Mouse (Mus musculus): ENCODE data around the gene Polq. TPM values are rescaled to one million over a fixed set of nuclear protein-coding genes. Genes with fewer than 3 reads are reported as not detected.
A peak's percentile ranks its signal among the peaks of the same experiment; 100 is the strongest.

The Polq gene
- polyA plus RNA-seq (2012; ENCODE audit: insufficient read depth, insufficient read length, missing spikeins): not detected in 2 replicates

DNA sequence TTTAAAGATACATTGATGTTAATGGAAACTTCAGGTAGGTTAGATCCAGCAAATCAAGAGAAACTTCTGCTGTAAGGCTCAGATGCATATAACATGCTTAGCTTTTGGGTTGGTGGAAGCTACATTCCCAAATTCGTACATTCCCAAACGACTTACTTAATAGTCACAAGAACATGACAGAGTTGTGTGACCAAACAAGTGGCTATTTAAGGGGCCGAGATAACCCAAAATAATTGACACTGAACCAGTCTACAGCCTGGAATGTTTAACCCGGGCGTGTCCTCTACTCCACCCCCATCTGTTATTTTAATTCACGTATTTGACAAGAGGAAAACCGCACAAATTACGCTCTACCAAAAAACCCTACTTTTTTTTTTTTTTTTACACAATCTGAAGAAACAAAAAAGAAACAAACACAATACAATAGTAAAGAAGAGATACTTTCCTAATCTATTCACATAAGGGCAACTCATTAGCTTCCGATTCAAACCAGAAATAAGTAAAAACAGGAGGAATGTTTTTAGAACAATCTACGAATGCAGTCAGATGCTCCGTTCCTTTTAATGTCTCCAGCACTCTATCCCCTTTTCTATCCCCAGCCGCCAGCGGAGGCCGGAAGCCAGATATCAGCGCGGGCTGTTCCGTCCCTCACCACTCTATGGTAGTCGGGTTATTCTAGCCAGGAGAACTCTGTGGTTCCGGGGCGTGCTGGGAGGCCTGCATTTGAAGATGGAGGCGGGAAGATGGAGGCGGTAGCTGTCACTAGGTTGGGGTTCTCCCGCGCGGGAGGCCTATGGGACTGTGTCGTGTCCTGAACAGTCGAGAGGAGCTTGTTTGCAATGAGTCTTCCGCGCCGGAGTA is at the start of gene Polq:
Polq (plus strand) TSS at position 726 of the 861 bp plus-strand sequence.
- Histone ChIP-seq H3K27ac (replicated peaks; ENCODE audit: low read depth, low read length) (no peak within 1 kb of the TSS; the same call in 1 of the 2 replicates), H3K4me1 (ENCODE audit: control insufficient read depth, insufficient read depth, insufficient read length, low read length) (no peaks in the 10 kb centered on the region; the same call in 1 of the 2 replicates), H3K4me3 (ENCODE audit: insufficient read depth, low read depth, low read length) (peak within 1 kb of the TSS; percentile 72)

DNA sequence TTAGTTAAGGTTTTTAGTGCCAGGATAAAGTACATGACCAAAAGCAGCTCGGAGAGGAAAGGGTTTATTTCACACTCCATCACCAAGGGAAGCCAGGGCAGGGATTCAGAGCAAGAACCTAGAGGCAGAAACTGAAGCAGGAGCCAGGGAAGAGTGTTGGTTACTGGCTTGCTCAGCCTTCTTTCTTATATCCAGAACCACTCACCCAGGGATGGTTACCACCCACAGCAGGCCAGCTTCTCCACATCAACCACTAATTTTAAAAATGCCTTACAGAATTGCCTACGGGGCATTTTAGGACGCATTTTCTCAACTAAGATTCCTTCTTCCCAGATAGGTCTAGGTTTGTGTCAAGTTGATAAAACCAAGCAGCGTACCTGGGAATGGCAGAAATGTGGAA is 48.2 kb upstream of the Polq start:
- no peak overlapping the region for H3K4me3 ChIP-seq (ENCODE audit: insufficient read depth, low read depth, low read length)
- no peaks in the 10 kb centered on the region for H3K4me1 ChIP-seq (ENCODE audit: control insufficient read depth, insufficient read depth, insufficient read length, low read length)
- H3K27ac ChIP-seq (replicated peaks; ENCODE audit: low read depth, low read length): no peak overlapping the region

DNA sequence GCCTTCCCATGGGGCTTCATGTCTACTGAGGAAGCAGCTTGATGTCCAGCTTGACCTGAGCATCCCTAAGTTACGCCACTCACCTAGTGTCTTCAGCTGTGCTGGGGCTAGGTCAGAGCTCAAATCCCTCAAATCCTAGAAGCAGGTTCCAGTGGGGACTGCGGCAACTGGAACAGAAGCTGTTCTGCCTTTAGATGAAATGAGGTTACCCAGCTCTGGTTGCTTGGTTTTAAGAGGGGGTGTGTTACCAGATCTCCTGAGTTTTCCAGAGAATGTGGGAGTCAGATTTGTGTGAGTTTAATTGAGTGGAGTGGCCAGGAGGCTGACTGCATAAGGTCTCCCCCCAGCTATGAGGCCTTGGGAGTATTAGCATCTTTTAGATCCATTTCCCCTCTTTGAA is 32.5 kb upstream of the Polq start:
- Histone ChIP-seq H3K4me1 (ENCODE audit: control insufficient read depth, insufficient read depth, insufficient read length, low read length) (no peaks in the 10 kb centered on the region), H3K27ac (replicated peaks; ENCODE audit: low read depth, low read length) (no peak overlapping the region), H3K4me3 (ENCODE audit: insufficient read depth, low read depth, low read length) (no peak overlapping the region)

DNA sequence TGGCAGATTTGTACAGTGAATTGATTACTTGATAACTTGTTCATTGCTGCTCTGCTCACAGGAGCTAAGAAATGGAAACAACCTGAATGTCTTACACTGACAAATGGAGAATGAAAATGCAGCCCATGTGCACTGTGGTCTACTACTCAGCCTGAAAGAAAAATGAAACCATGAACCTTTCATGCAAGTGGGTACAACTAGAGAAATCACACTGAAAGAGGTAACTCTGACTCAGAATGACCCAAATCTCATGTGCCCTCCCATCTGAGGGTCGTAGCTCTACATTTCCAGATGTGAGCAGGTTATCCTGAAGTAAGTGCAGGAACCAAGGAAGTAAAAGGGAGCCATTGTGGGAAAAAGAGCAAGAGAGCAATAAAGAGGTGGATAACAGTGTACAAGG is 27.8 kb upstream of the Polq start:
- no peak overlapping the region for H3K4me3 ChIP-seq (ENCODE audit: insufficient read depth, low read depth, low read length)
- no peak overlapping the region for H3K27ac ChIP-seq (replicated peaks; ENCODE audit: low read depth, low read length)
- no peaks in the 10 kb centered on the region for H3K4me1 ChIP-seq (ENCODE audit: control insufficient read depth, insufficient read depth, insufficient read length, low read length)

DNA sequence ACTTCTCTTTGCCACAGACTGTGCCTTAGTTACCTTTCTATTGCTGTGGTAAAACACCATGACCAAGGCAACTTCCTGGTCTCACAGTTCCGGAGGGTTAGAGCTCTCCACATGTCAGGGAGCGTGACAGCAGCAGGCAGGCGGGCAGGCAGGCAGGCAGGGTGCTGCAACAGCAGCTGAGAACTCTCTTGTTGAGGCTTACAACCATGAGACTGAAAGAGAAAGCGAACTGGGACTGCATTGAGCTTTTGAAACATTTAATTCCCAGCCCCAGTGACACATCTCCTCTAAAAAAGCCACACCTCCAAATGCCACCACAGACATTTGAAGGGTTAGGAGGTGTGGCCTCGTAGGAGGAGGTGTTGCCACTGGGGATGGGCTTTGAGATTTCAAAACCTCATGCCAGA is 25.9 kb upstream of the Polq start:
- H3K4me3 ChIP-seq (ENCODE audit: insufficient read depth, low read depth, low read length): no peak overlapping the region
- no peak overlapping the region for H3K27ac ChIP-seq (replicated peaks; ENCODE audit: low read depth, low read length)
- no peaks in the 10 kb centered on the region for H3K4me1 ChIP-seq (ENCODE audit: control insufficient read depth, insufficient read depth, insufficient read length, low read length)

DNA sequence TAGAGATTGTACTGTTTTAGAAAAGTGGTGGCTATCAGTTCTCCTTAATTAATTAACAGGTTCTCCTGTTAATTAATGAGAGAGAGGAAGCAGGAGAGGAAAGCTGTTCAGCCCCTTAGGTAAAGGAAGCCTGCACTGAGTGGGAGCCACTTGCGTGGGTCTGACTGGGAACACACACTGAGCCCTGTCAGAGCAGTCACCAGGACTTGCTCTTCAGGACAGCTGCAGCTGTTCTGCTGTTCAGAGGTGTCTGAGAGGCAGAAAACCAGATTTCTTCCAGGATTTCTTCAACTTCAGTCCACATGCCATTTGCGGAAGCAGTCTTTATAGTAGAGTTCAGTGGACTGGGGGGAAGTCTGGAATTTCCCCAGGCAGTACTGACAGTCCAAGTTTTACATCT is 24.2 kb upstream of the Polq start:
- no peaks in the 10 kb centered on the region for H3K4me1 ChIP-seq (ENCODE audit: control insufficient read depth, insufficient read depth, insufficient read length, low read length)
- no peak overlapping the region for H3K27ac ChIP-seq (replicated peaks; ENCODE audit: low read depth, low read length)
- no peak overlapping the region for H3K4me3 ChIP-seq (ENCODE audit: insufficient read depth, low read depth, low read length)

DNA sequence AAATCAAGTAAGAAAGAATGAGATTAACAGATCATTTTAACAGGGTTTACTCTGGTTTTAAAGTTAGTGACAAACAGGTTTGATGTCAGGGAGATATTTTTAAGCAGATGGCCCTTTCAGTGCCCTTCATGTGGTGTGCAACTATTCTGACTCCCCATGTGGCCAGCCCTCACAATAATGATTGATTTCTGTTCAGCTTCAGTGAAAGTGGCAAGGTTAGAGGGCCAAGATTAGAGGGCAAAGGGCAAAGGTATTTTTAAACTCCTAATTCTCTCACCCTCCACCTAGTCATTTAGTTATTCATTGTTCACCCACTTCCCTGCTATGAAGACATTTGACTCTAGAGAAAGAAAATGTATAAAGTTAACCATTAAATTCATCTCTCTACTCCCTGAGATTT is 23.5 kb upstream of the Polq start:
- H3K4me1 ChIP-seq (ENCODE audit: control insufficient read depth, insufficient read depth, insufficient read length, low read length): no peaks in the 10 kb centered on the region
- no peak overlapping the region for H3K4me3 ChIP-seq (ENCODE audit: insufficient read depth, low read depth, low read length)
- no peak overlapping the region for H3K27ac ChIP-seq (replicated peaks; ENCODE audit: low read depth, low read length)

DNA sequence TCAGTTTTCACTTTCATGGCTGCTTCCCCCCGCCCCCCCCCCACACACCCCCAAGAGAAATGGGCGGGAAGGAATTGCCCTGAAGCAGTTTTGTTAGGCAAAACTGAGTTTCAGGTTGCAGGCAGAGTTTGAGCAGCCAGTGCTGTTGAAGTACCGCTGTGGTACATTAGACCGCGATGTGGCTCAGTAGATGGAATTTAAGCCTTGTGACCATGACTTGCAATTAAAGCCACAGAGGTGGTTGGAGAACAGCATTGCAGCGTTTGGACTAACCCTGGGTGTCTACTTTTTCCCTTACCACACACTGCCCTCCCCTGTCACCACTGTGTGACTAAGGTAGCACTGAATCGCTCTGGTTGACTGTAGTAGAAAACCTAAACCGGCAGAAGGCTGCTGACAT is 22.1 kb upstream of the Polq start:
- Histone ChIP-seq H3K4me3 (ENCODE audit: insufficient read depth, low read depth, low read length) (peak overlapping the region; percentile 21; the same call in 1 of the 2 replicates), H3K27ac (replicated peaks; ENCODE audit: low read depth, low read length) (no peak overlapping the region)

DNA sequence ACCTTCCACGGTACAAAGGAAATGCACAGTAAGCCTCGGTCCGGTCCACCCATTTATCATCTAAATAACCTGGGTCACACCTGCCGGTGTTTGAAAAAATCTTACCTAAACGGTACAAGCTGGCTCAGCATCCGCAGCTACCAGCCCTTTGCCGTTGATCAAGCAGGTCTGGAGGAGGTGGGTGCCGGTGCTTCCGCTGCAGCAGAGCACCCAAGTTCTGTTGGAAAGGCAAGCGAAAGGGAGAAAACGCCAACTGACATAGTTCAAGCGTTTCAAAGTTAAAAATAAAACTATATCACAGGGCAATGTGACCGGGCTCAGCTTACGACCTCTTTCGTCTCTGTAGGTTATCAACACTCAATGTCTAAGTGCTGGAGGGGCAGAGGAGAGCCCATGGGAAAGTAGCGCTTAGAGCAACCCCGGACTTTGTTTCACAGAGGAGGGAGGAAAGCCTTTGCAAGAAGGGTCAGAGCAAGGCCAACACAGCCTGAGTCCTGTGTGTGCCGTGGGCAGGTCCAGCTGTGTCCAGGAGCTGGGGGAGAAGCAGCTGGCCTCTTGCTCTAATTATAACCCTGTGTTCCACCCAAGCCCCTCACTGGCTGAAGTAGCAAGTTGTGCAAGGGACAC is 21.5 kb upstream of the Polq start, which contains the start of gene Fbxo40:
Fbxo40 (minus strand) TSS at position 469 of the 627 bp plus-strand sequence.
- Histone ChIP-seq H3K27ac (replicated peaks; ENCODE audit: low read depth, low read length) (no peak within 1 kb of the TSS), H3K4me1 (ENCODE audit: control insufficient read depth, insufficient read depth, insufficient read length, low read length) (no peaks in the 10 kb centered on the region), H3K4me3 (ENCODE audit: insufficient read depth, low read depth, low read length) (peak within 1 kb of the TSS; percentile 21; the same call in 1 of the 2 replicates)

More for the DNA sequence above, 22.1 kb upstream of the Polq start:
- no peaks in the 10 kb centered on the region for H3K4me1 ChIP-seq (ENCODE audit: control insufficient read depth, insufficient read depth, insufficient read length, low read length)

DNA sequence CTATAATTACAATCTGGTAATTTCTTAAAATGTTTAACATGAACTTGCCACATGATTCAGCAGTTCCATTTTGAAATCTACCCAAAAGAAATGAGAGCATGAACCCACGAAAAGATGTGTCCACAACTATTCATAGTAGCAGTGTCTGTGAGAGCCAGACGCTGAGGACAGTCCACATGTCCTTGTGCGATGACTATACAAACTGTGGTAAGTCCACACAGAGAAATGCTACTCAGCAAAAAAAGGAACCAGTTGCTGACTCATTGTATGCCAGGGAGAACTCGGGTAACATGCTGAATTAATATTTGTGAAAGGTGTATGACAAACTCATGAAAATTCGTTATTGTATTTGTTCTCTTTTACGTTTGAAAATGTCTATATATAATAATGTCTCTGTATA is 13.9 kb upstream of the Polq start:
- Histone ChIP-seq H3K27ac (replicated peaks; ENCODE audit: low read depth, low read length) (no peak overlapping the region), H3K4me1 (ENCODE audit: control insufficient read depth, insufficient read depth, insufficient read length, low read length) (no peaks in the 10 kb centered on the region), H3K4me3 (ENCODE audit: insufficient read depth, low read depth, low read length) (no peak overlapping the region)

DNA sequence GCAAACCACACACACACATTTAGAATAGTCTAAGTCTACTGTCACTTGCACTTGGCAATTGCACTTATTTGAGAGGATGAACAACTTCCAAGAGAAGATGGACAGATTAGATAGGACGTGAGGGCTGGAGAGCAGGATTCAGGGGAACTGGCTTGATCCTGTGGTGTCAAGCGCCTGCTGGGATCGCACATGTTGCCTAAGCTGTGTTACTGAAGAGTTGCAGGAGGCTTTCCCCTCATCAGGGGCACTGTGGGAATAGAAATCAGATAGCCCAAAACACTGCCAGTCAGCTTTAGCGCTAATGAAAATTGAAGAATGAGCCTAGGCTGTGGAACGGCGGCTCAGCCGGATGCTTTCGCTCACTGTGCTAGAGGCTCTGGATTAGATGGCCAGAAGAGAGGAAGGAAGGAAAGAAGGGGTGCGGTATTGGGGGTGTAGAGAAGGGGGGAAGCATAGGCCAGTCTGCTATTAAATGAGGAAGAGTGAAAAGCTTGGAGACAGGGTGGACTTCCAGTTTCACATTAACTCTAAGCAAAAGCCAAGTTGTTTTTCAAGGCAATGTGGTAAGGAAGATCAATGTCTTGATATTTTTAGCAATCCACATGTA is 12.1 kb upstream of the Polq start:
- Histone ChIP-seq H3K4me3 (ENCODE audit: insufficient read depth, low read depth, low read length) (no peak overlapping the region), H3K4me1 (ENCODE audit: control insufficient read depth, insufficient read depth, insufficient read length, low read length) (no peaks in the 10 kb centered on the region), H3K27ac (replicated peaks; ENCODE audit: low read depth, low read length) (no peak overlapping the region)

DNA sequence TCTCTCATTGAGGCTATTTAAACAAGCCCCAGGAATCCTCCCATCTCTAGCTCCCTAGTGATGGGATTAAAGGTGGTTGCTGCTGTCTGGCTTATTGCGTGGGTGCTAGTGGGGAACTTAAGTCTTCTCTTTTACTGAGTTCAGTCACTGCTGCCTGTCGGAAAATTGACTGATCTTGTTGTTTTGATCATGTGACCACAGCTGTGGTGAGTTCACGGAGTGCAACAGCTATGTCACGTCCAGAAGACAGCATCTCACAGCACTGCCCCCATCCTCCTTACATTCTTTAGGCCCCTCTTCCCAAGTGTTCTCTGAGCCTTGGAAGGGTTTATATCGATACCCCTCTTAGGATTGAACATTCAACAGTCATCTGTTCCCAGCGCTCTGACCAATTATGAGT is 2.3 kb upstream of the Polq start:
- no peak overlapping the region for H3K4me3 ChIP-seq (ENCODE audit: insufficient read depth, low read depth, low read length)
- H3K4me1 ChIP-seq (ENCODE audit: control insufficient read depth, insufficient read depth, insufficient read length, low read length): no peaks in the 10 kb centered on the region; the same call in 1 of the 2 replicates
- H3K27ac ChIP-seq (replicated peaks; ENCODE audit: low read depth, low read length): no peak overlapping the region

DNA sequence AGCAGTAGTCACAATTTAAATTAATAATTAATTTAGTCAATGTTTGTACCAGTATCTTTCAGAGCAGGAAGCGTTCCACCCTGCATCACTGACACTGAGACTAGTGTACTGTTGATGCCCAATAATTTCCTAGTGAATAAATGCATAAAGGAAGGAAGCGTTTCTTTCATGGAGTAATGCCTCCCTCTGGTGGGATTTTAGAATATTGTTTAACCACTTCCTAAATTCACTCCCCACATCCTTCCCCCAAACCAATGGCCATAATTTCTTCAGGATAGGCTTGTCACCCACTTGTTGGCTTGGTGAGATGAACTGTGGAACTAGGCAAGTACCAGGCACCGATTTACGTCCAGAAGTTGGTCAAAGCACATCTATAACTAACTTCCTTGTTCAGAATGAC is 1.2 kb upstream of the Polq start:
- Histone ChIP-seq H3K4me1 (ENCODE audit: control insufficient read depth, insufficient read depth, insufficient read length, low read length) (no peaks in the 10 kb centered on the region; the same call in 1 of the 2 replicates), H3K4me3 (ENCODE audit: insufficient read depth, low read depth, low read length) (no peak overlapping the region), H3K27ac (replicated peaks; ENCODE audit: low read depth, low read length) (no peak overlapping the region)

DNA sequence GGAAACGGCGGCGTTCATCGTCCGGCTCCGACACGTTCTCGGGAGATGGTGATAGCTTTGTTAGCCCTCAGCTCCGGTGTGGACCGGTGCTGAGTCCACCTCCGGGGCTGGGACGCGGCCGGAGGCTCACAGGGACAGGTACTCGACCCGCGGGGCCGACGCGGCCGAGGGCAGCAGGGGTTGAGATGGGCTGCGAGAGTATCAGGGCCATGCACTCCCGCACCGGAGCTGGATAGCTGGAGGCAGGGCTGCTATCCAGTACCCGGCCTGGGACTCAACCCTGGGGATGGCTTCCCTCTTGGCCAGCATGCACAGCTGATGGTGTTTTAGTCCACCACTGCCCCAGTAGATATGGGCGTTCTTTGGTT is 320 bp downstream of the Polq start:
- H3K4me3 ChIP-seq (ENCODE audit: insufficient read depth, low read depth, low read length): peak overlapping the region; percentile 72
- H3K4me1 ChIP-seq (ENCODE audit: control insufficient read depth, insufficient read depth, insufficient read length, low read length): no peaks in the 10 kb centered on the region; the same call in 1 of the 2 replicates
- H3K27ac ChIP-seq (replicated peaks; ENCODE audit: low read depth, low read length): no peak overlapping the region

DNA sequence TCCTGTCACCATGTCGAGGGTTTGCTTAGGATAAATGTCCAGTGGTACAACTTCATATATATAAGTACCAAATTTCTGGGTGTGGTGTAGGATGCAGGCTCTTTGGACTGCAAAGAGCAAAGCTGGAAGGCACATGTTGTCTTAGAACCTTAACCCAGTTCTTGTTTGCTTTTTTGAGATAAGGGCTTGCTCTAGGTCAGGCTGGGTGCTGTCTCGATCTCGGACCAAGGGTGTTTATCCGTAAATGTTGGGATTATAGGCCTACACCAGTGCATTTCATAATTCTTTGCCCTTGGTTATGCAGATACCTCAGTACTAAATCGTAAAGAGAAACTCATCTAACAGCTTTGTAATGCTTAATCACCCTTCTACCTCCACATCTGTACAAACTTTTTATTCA is 750 bp downstream of the Polq start:
- Histone ChIP-seq H3K27ac (replicated peaks; ENCODE audit: low read depth, low read length) (no peak overlapping the region), H3K4me1 (ENCODE audit: control insufficient read depth, insufficient read depth, insufficient read length, low read length) (no peaks in the 10 kb centered on the region; the same call in 1 of the 2 replicates), H3K4me3 (ENCODE audit: insufficient read depth, low read depth, low read length) (peak overlapping the region; percentile 72; the same call in 1 of the 2 replicates)
